Mouse (Mus musculus) CH12.LX (cell line): ENCODE data around the gene S1pr3. TPM values are rescaled to one million over a fixed set of nuclear protein-coding genes. Genes with fewer than 3 reads are reported as not detected.
A peak's percentile ranks its signal among the peaks of the same experiment; 100 is the strongest.

ENCODE experiments used
- DNase-seq: peaks from one replicate; pipeline ENCODE4 v3.0.0-alpha.2; 2013; ENCODE audit errors: extremely low read depth
- H3K27ac ChIP-seq: 2 replicates; pipeline ENCODE4 v1.5.1; 2012; ENCODE audit warnings: low read depth, mild to moderate bottlenecking, control low read depth, moderate library complexity; ENCODE audit not compliant: insufficient read depth
- H3K27me3 ChIP-seq: replicated peaks from 2 replicates; pipeline ENCODE3; 2012; ENCODE audit warnings: inconsistent platforms
- H3K36me3 ChIP-seq, 2 experiments: replicated peaks in 1 of 2; 2 replicates each; pipeline versions ENCODE3 to v1.6.1; 2012; ENCODE audit warnings: inconsistent platforms in 1 of 2, low read length in 1 of 2, mild to moderate bottlenecking in 1 of 2, mixed read lengths in 1 of 2, moderate library complexity in 1 of 2; ENCODE audit not compliant: control insufficient read depth in 1 of 2, insufficient read depth in 1 of 2
- H3K4me1 ChIP-seq, 2 experiments: 2 replicates each; pipeline ENCODE4 v1.6.1; 2012; ENCODE audit warnings: inconsistent platforms in 1 of 2, moderate library complexity in 1 of 2; ENCODE audit not compliant: insufficient read depth in 2 of 2, control insufficient read depth in 1 of 2
- H3K4me2 ChIP-seq: 2 replicates; pipeline ENCODE4 v1.6.1; 2012; ENCODE audit warnings: low read depth, mild to moderate bottlenecking, control low read depth; ENCODE audit not compliant: poor library complexity, insufficient read depth, severe bottlenecking
- H3K4me3 ChIP-seq, 3 experiments: fragments of 150-350 bp in 1 of 3; sonication (generic) in 1 of 3; replicated peaks in 1 of 3; 2 replicates each; pipeline versions ENCODE3 to v1.5.1; 2011 to 2012; ENCODE audit warnings: low read depth in 2 of 3, low read length in 2 of 3, mild to moderate bottlenecking in 2 of 3, moderate library complexity in 2 of 3, control low read depth in 1 of 3, improper control_type of control experiment in 1 of 3, inconsistent platforms in 1 of 3, mixed read lengths in 1 of 3; ENCODE audit not compliant: poor library complexity in 1 of 3
- H3K79me2 ChIP-seq: replicated peaks from 2 replicates; pipeline ENCODE4 v1.6.1; 2012; ENCODE audit warnings: mild to moderate bottlenecking, moderate library complexity; ENCODE audit not compliant: control insufficient read depth, poor library complexity, insufficient read depth, severe bottlenecking; ENCODE audit errors: extremely low read depth
- H3K9ac ChIP-seq: 2 replicates; pipeline ENCODE4 v1.6.1; 2012; ENCODE audit warnings: low read depth, mild to moderate bottlenecking, control low read depth, moderate library complexity; ENCODE audit not compliant: insufficient read depth
- H3K9me3 ChIP-seq: replicated peaks from 2 replicates; pipeline ENCODE3; 2012; ENCODE audit warnings: low read length, inconsistent platforms, mixed read lengths
- CHD1 ChIP-seq: IDR thresholded peaks from 2 replicates; pipeline ENCODE4 v1.6.1; 2012; ENCODE audit warnings: low read depth, low read length, improper control_type of control experiment, inconsistent platforms
- CHD2 ChIP-seq: IDR thresholded peaks from 2 replicates; pipeline ENCODE4 v1.6.1; 2011; ENCODE audit warnings: low read length, improper control_type of control experiment
- CTCF ChIP-seq, 2 experiments: IDR thresholded peaks in 1 of 2; conservative IDR thresholded peaks in 1 of 2; 2 replicates each; pipeline ENCODE4 v1.5.1; 2011 to 2012; ENCODE audit warnings: low read depth in 2 of 2, low read length in 2 of 2, improper control_type of control experiment in 1 of 2, inconsistent platforms in 1 of 2, mild to moderate bottlenecking in 1 of 2, moderate library complexity in 1 of 2
- E2F4 ChIP-seq: IDR thresholded peaks from 2 replicates; pipeline ENCODE4 v1.6.1; 2011; ENCODE audit warnings: low read depth, low read length, improper control_type of control experiment; ENCODE audit not compliant: insufficient replicate concordance
- ETS1 ChIP-seq: conservative IDR thresholded peaks from 2 replicates; pipeline ENCODE4 v1.6.1; 2012; ENCODE audit warnings: low read depth, mild to moderate bottlenecking, inconsistent platforms, low read length, improper control_type of control experiment, moderate library complexity
- GABPA ChIP-seq: IDR thresholded peaks from 2 replicates; pipeline ENCODE4 v1.6.1; 2012; ENCODE audit warnings: low read depth, low read length, improper control_type of control experiment, inconsistent platforms; ENCODE audit not compliant: insufficient replicate concordance
- IRF4 ChIP-seq: IDR thresholded peaks from 2 replicates; pipeline ENCODE4 v1.6.1; 2014; ENCODE audit warnings: low read depth, mild to moderate bottlenecking, inconsistent platforms, low read length, improper control_type of control experiment
- JUN ChIP-seq: IDR thresholded peaks from 2 replicates; pipeline ENCODE4 v1.6.1; 2011; ENCODE audit warnings: low read depth, mild to moderate bottlenecking, low read length, improper control_type of control experiment, moderate library complexity; ENCODE audit not compliant: insufficient read depth
- JUND ChIP-seq: conservative IDR thresholded peaks from 2 replicates; pipeline ENCODE4 v1.6.1; 2011; ENCODE audit warnings: low read depth, low read length, improper control_type of control experiment
- KAT2A ChIP-seq: IDR thresholded peaks from 2 replicates; pipeline ENCODE4 v1.6.1; 2012; ENCODE audit warnings: low read length, improper control_type of control experiment, inconsistent platforms; ENCODE audit not compliant: insufficient replicate concordance
- MAFK ChIP-seq: IDR thresholded peaks from 2 replicates; pipeline ENCODE4 v1.6.1; 2011; ENCODE audit warnings: low read length, improper control_type of control experiment; ENCODE audit not compliant: insufficient replicate concordance
- MAX ChIP-seq: IDR thresholded peaks from 2 replicates; pipeline ENCODE4 v1.6.1; 2011; ENCODE audit warnings: low read length, improper control_type of control experiment
- MEF2A ChIP-seq: IDR thresholded peaks from 2 replicates; pipeline ENCODE4 v1.6.1; 2014; ENCODE audit warnings: low read depth, mild to moderate bottlenecking, inconsistent platforms, low read length, improper control_type of control experiment, borderline replicate concordance
- MXI1 ChIP-seq: IDR thresholded peaks from 2 replicates; pipeline ENCODE4 v1.6.1; 2011; ENCODE audit warnings: mild to moderate bottlenecking, low read depth, low read length, improper control_type of control experiment
- MYC ChIP-seq: IDR thresholded peaks from 2 replicates; pipeline ENCODE4 v1.6.1; 2011; ENCODE audit warnings: low read depth, mild to moderate bottlenecking, improper control_type of control experiment, low read length
- NELFE ChIP-seq: IDR thresholded peaks from 2 replicates; pipeline ENCODE4 v1.6.1; 2011; ENCODE audit warnings: low read depth, low read length, improper control_type of control experiment
- PAX5 ChIP-seq: IDR thresholded peaks from 2 replicates; pipeline ENCODE4 v1.6.1; 2012; ENCODE audit warnings: low read length, inconsistent platforms, mixed read lengths
- POLR2A ChIP-seq: IDR thresholded peaks from 2 replicates; pipeline ENCODE4 v1.6.1; 2011; ENCODE audit warnings: low read depth, mild to moderate bottlenecking, improper control_type of control experiment, low read length
- POLR2AphosphoS2 ChIP-seq: IDR thresholded peaks from 2 replicates; pipeline ENCODE4 v1.6.1; 2011; ENCODE audit warnings: low read depth, low read length, improper control_type of control experiment
- SIN3A ChIP-seq: IDR thresholded peaks from 2 replicates; pipeline ENCODE4 v1.6.1; 2012; ENCODE audit warnings: low read length, improper control_type of control experiment, inconsistent platforms
- TBP ChIP-seq: conservative IDR thresholded peaks from 2 replicates; pipeline ENCODE4 v1.6.1; 2011; ENCODE audit warnings: low read depth, low read length, improper control_type of control experiment
- TCF12 ChIP-seq: IDR thresholded peaks from 2 replicates; pipeline ENCODE4 v1.6.1; 2014; ENCODE audit warnings: low read depth, mild to moderate bottlenecking, inconsistent platforms, low read length, improper control_type of control experiment
- UBTF ChIP-seq: IDR thresholded peaks from 2 replicates; pipeline ENCODE4 v1.6.1; 2012; ENCODE audit warnings: low read depth, mild to moderate bottlenecking, inconsistent platforms, low read length, improper control_type of control experiment, moderate library complexity
- USF2 ChIP-seq: conservative IDR thresholded peaks from 2 replicates; pipeline ENCODE4 v1.6.1; 2011; ENCODE audit warnings: low read depth, low read length, improper control_type of control experiment
- ZC3H11A ChIP-seq: IDR thresholded peaks from 2 replicates; pipeline ENCODE4 v1.6.1; 2012; ENCODE audit warnings: low read depth, mild to moderate bottlenecking, inconsistent platforms, low read length, improper control_type of control experiment
- ZKSCAN1 ChIP-seq: IDR thresholded peaks from 2 replicates; pipeline ENCODE4 v1.6.1; 2012; ENCODE audit warnings: low read depth, inconsistent platforms, low read length, improper control_type of control experiment, borderline replicate concordance
- ZMIZ1 ChIP-seq: IDR thresholded peaks from 2 replicates; pipeline ENCODE4 v1.6.1; 2012; ENCODE audit warnings: low read depth, mild to moderate bottlenecking, inconsistent platforms, low read length, improper control_type of control experiment
- ZNF384 ChIP-seq: IDR thresholded peaks from 2 replicates; pipeline ENCODE4 v1.6.1; 2012; ENCODE audit warnings: low read depth, low read length, improper control_type of control experiment, inconsistent platforms
- dilution Hi-C: fragments of 300-500 bp; cut with MboI; formaldehyde crosslinking; loops from 2 replicates; pipeline ENCODE4 v1.14.3; 2020; ENCODE audit warnings: low sequenced_read_pairs; ENCODE audit not compliant: extremely low pct_unique_long_range_greater_than_20kb, extremely low pct_ligation_motif_present
- in situ Hi-C: fragments of 300-500 bp; cut with MboI; formaldehyde crosslinking; loops from 3 replicates; pipeline ENCODE4 v1.14.3; 2019; ENCODE audit warnings: low sequenced_read_pairs, low pct_ligation_motif_present, low pct_unique_long_range_greater_than_20kb, mixed read lengths
- polyA plus RNA-seq: library from polyadenylated mRNA; unstranded; fragments of >175 nt; gene quantifications from 2 replicates; pipeline ENCODE4 v1.2.1, GENCODE M21; 2012; ENCODE audit warnings: low read depth; ENCODE audit not compliant: insufficient read length
- total RNA-seq, 2 experiments: library from RNA; depleted of rRNA; stranded (reverse); fragments of 300-350 nt in 1 of 2; fragments of >200 nt in 1 of 2; gene quantifications; 2 replicates each; pipeline ENCODE4 v1.2.3; 2012 to 2014

The S1pr3 gene
- total and polyA plus RNA-seq, 3 experiments: 7.5 to 33.4 (median 8.6) TPM

- TF ChIP-seq CHD1 (no peak), TBP (peak; percentile 46; the same call in 1 of the 2 replicates), UBTF (no peak), MXI1 (no peak)
Measured at GRCm38 (mm10) chr13:51387908-51388307, 20.5 kb upstream of the S1pr3 start (continued).

GRCm38 (mm10) chr13:51390398-51390797 lies 18.0 kb upstream of the S1pr3 start:
- Histone ChIP-seq H3K79me2 (no peaks in the 10 kb centered on the region), H3K9ac (no peak overlapping the region; the same call in 1 of the 2 replicates), H3K4me1 (peaks cover 48 to 75% of the 10 kb centered on the region in 2 experiments), H3K36me3 (no peaks in the 10 kb centered on the region), H3K27me3 (no peaks in the 10 kb centered on the region), H3K9me3 (peaks cover 15% of the 10 kb centered on the region), H3K4me3 (peak overlapping the region in 1 of 3 experiments; percentile 38), H3K4me2 (no peak overlapping the region), H3K27ac (peak overlapping the region; percentile 80)
- no peak for TF ChIP-seq MAX
- no peak for TF ChIP-seq CHD2
- no peak for TF ChIP-seq ZC3H11A
- TF ChIP-seq E2F4: no peak
- TF ChIP-seq SIN3A: no peak
- no peak for TF ChIP-seq MXI1
- TF ChIP-seq MAFK: no peak
- no peak for TF ChIP-seq USF2
- no peak for TF ChIP-seq JUN
- TF ChIP-seq ZNF384: no peak
- no peak for TF ChIP-seq CHD1
- TF ChIP-seq KAT2A: no peak
- TF ChIP-seq PAX5: no peak
- no peak for TF ChIP-seq IRF4
- no peak for TF ChIP-seq MYC
- TF ChIP-seq NELFE: no peak
- in situ Hi-C loops: loop anchor here (5.0 kb wide), 1 partner anchor 68 kb away; no protein-coding TSS in a partner anchor
- DNase-seq: no peak
- dilution Hi-C loops: no loop called here

GRCm38 (mm10) chr13:51391359-51391916 lies 17.0 kb upstream of the S1pr3 start:
- dilution Hi-C loops (no loop called here), in situ Hi-C loops (loop anchor here (5.0 kb wide), 1 partner anchor 69 kb away; no protein-coding TSS in a partner anchor)
- Histone ChIP-seq H3K9me3 (peaks cover 21% of the 10 kb centered on the region), H3K4me1 (peaks cover 38 to 69% of the 10 kb centered on the region in 2 experiments), H3K27ac (peak overlapping the region; percentile 93), H3K79me2 (no peaks in the 10 kb centered on the region), H3K4me2 (peak overlapping the region; percentile 69), H3K27me3 (no peaks in the 10 kb centered on the region), H3K36me3 (no peaks in the 10 kb centered on the region), H3K9ac (peak overlapping the region; percentile 68), H3K4me3 (peak overlapping the region; percentile 10 to 32 (median 29))
- DNase-seq: peak; percentile 89
- peak; percentile 93 for TF ChIP-seq MEF2A
- no peak for TF ChIP-seq POLR2A
- peak; percentile 75 for TF ChIP-seq MXI1
- TF ChIP-seq USF2: no peak
- peak; percentile 93 for TF ChIP-seq TCF12
- TF ChIP-seq NELFE: no peak; the same call in none of the 2 replicates
- no peak for TF ChIP-seq JUN
- 0 out of 2 replicates have a peak, but pooled peaks have one; percentile 25 for TF ChIP-seq JUND
- TF ChIP-seq KAT2A: 0 out of 2 replicates have a peak, but pooled peaks have one; percentile 26
- TF ChIP-seq ZMIZ1: peak; percentile 35; the same call in 1 of the 2 replicates
- 0 out of 2 replicates have a peak, but pooled peaks have one; percentile 30 for TF ChIP-seq POLR2AphosphoS2
- TF ChIP-seq MYC: peak; percentile 69; the same call in 1 of the 2 replicates
- TF ChIP-seq ETS1: peak; percentile 93
- TF ChIP-seq CHD1: peak; percentile 95
- TF ChIP-seq ZKSCAN1: no peak
- TF ChIP-seq CTCF (conservative IDR thresholded peaks at IDR 0.05 in 1 of 2, IDR thresholded peaks at IDR 0.05 in 1 of 2; ENCODE audit: low read depth in 2 of 2, low read length in 2 of 2): no peak
- peak; percentile 68; the same call in 1 of the 2 replicates for TF ChIP-seq MAFK
- TF ChIP-seq GABPA: no peak
- TF ChIP-seq TBP: 0 out of 2 replicates have a peak, but pooled peaks have one; percentile 62
- no peak for TF ChIP-seq ZNF384
